Comparison of ENCODE assay signal across 25 mouse cellular contexts in the genomic region with DNA sequence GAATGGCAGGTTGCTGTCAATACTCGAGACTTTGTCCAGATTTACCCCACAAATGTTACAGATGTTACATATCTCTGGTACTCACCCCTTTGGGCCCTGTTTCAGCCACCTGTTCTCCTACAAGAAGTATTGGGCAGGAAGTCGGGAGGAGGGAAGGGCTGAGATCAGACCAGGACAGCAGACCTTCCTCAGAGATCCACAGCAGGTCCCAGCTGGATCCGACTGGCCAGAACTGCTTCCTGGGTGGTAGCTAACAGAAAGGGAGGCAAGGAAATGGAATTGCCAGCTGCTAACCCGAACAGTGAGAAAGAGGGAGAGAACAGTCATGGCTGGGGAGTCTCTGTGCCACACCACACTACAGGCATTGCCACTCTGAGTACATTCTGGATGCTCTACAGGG. TPM values are rescaled to one million over a fixed set of nuclear protein-coding genes. Genes with fewer than 3 reads are reported as not detected.
DNase-seq lines count a peak whose midpoint lies in the region; ATAC-seq and TF ChIP-seq lines count a peak whose summit lies in the region.
"Had no signal": no experiment of that assay in that cellular context is flagged by ENCODE, and none has a peak within 500 bp of the region (broad histone marks: within the 10 kb centered on the region; RNA-seq: fewer than 3 reads in every experiment).

No protein-coding gene starts in this region.

- no peak overlapping the region for H3K9ac ChIP-seq in liver, embryonic 13.5 days
- H3K9ac ChIP-seq in liver, embryonic 11.5 days (ENCODE audit: low read depth, low read length) = no peak overlapping the region
- H3K9ac ChIP-seq: embryonic facial prominence, embryonic 12.5 days; embryonic facial prominence, embryonic 15.5 days; forebrain, postnatal 0 days; heart, embryonic 12.5 days; heart, embryonic 15.5 days; hindbrain, embryonic 13.5 days had no signal

- intact Hi-C loops in left cerebral cortex, adult 2 months (cut with DNase I) = no loop called here

- H3K4me3 ChIP-seq in liver, embryonic 13.5 days (replicated peaks) = no peak overlapping the region
- no peak overlapping the region for H3K4me3 ChIP-seq in liver, embryonic 11.5 days (ENCODE audit: low read depth, low read length)
- no peak overlapping the region for H3K4me3 ChIP-seq in left cerebral cortex, adult 2 months
- H3K4me3 ChIP-seq: embryonic facial prominence, embryonic 12.5 days; embryonic facial prominence, embryonic 15.5 days; heart, embryonic 12.5 days; heart, embryonic 15.5 days; hindbrain, embryonic 10.5 days; hindbrain, embryonic 13.5 days had no signal

- H3K4me2 ChIP-seq in liver, embryonic 13.5 days = no peak overlapping the region
- no peak overlapping the region for H3K4me2 ChIP-seq in liver, embryonic 11.5 days
- H3K4me2 ChIP-seq: embryonic facial prominence, embryonic 12.5 days; embryonic facial prominence, embryonic 15.5 days; heart, embryonic 12.5 days; heart, embryonic 15.5 days; hindbrain, embryonic 13.5 days had no signal

- peaks cover 67% of the 10 kb centered on the region for H3K4me1 ChIP-seq in liver, embryonic 13.5 days (replicated peaks)
- 0 out of 2 replicates have a peak, but pooled peaks cover 3% of the 10 kb centered on the region for H3K4me1 ChIP-seq in liver, embryonic 11.5 days (replicated peaks; ENCODE audit: control insufficient read depth, insufficient read depth, low read length)

- peak; percentile 95 for DNase-seq in heart, adult 11 months
- DNase-seq in heart, adult 8-10 months (ENCODE audit: low spot score) = no peak
- no peak for DNase-seq in liver, embryonic 13.5 days
- DNase-seq in liver, embryonic 11.5 days (ENCODE audit: low spot score) = no peak
- DNase-seq in ZHBTc4 (ENCODE audit: low read depth, low spot score) = peak; percentile 78
- no peak for DNase-seq in left cerebral cortex, adult 2 months (ENCODE audit: extremely low spot score in 1 of 2, low spot score in 2 of 2)
- DNase-seq: adrenal gland, postnatal 10 days; adrenal gland, postnatal 36 days; cerebellum, adult 11 months; cerebellum, adult 2 months; cerebellum, adult 9-11 months; cerebellum, postnatal 25 days; forebrain, postnatal 0 days; gastrocnemius, postnatal 25 days; heart, postnatal 10 days; heart, postnatal 36 days had no signal

- H3K36me3 ChIP-seq in liver, embryonic 13.5 days = peaks cover 73% of the 10 kb centered on the region
- H3K36me3 ChIP-seq in liver, embryonic 11.5 days (ENCODE audit: control insufficient read depth, insufficient read depth, low read length) = no peaks in the 10 kb centered on the region
- H3K36me3 ChIP-seq: embryonic facial prominence, embryonic 12.5 days; embryonic facial prominence, embryonic 15.5 days; heart, embryonic 12.5 days; heart, embryonic 15.5 days; hindbrain, embryonic 10.5 days; hindbrain, embryonic 13.5 days had no signal

- H3K27ac ChIP-seq in liver, embryonic 13.5 days = 0 out of 2 replicates have a peak overlapping the region, but pooled peaks have one; percentile 8
- no peak overlapping the region for H3K27ac ChIP-seq in liver, embryonic 11.5 days (ENCODE audit: low read depth, low read length)
- no peak overlapping the region for H3K27ac ChIP-seq in left cerebral cortex, adult 2 months
- H3K27ac ChIP-seq: embryonic facial prominence, embryonic 12.5 days; embryonic facial prominence, embryonic 15.5 days; heart, embryonic 15.5 days; hindbrain, embryonic 13.5 days had no signal

- 60% methylated on average over 4 of the region's 4 CpGs for WGBS in liver, embryonic 13.5 days (ENCODE audit: insufficient replicate concordance)
- WGBS in liver, embryonic 11.5 days = 69% methylated on average over 4 of the region's 4 CpGs

- H3K27me3 ChIP-seq in liver, embryonic 13.5 days = 0 out of 2 replicates have a peak, but pooled peaks cover 4% of the 10 kb centered on the region
- 0 out of 2 replicates have a peak, but pooled peaks cover 3% of the 10 kb centered on the region for H3K27me3 ChIP-seq in liver, embryonic 11.5 days (replicated peaks; ENCODE audit: control insufficient read depth, insufficient read depth, low read length)
- H3K27me3 ChIP-seq: embryonic facial prominence, embryonic 12.5 days; embryonic facial prominence, embryonic 15.5 days; heart, embryonic 15.5 days; hindbrain, embryonic 13.5 days had no signal

- no peaks in the 10 kb centered on the region for H3K9me3 ChIP-seq in liver, embryonic 13.5 days (replicated peaks)
- no peaks in the 10 kb centered on the region for H3K9me3 ChIP-seq in liver, embryonic 11.5 days (ENCODE audit: control insufficient read depth, low read length)
- H3K9me3 ChIP-seq: embryonic facial prominence, embryonic 12.5 days; embryonic facial prominence, embryonic 15.5 days; heart, embryonic 12.5 days; heart, embryonic 15.5 days; hindbrain, embryonic 10.5 days; hindbrain, embryonic 13.5 days had no signal

- TF ChIP-seq CTCF in left cerebral cortex, adult 2 months (IDR thresholded peaks at IDR 0.05) = no peak

- ATAC-seq in liver, embryonic 13.5 days (ENCODE audit: low read depth) = no peak
- ATAC-seq in liver, embryonic 11.5 days (replicated peaks; ENCODE audit: low FRiP score) = no peak
- ATAC-seq: CD4-positive, CD25-positive, alpha-beta regulatory T cell, adult 4 months; forebrain, embryonic 14.5 days; forebrain, postnatal 0 days; intestine, postnatal 0 days had no signal

RNA-seq across cellular contexts. Expression of a gene that starts 43.5 kb away (rescaled TPM):
- total RNA-seq in heart, adult 8-10 months (2022) = 100 to 1,000 TPM in 2 of 4 experiments, 10 to 100 TPM in 2; 74.8 to 134 (median 102) TPM
- polyA plus RNA-seq in liver, embryonic 13.5 days (2015; fragmentation: Nextera tagmentation; extraction: Ambion mirVana) = 66.8 and 68.8 TPM in 2 replicates
- polyA plus RNA-seq in liver, embryonic 11.5 days (2014; fragmentation: Nextera tagmentation; extraction: Ambion mirVana) = 17.3 and 22.2 TPM in 2 replicates
- total RNA-seq in left cerebral cortex, adult 2 months (2021) = 100 to 1,000 TPM; 185 to 189 TPM

Comparison
In these comparisons a context has a peak if more than half of its experiments do, and no peak if none do; other contexts are left out.
1. DNase-seq: peak in heart, adult 11 months (single experiment) and ZHBTc4 (single experiment); none in heart, adult 8-10 months (single experiment), liver, embryonic 13.5 days (single experiment), liver, embryonic 11.5 days (single experiment) and left cerebral cortex, adult 2 months (0 of 2).